Mouse (Mus musculus): ENCODE measurements around the gene Shbg. TPM values are rescaled to one million over a fixed set of nuclear protein-coding genes. Genes with fewer than 3 reads are reported as not detected.
"Not testable (repeated sequence)": the region's sequence is repeated elsewhere in the genome, so short reads cannot be mapped to it uniquely, and the experiment has no call there.

Gene Shbg
- polyA plus RNA-seq, 1 experiment: not detected

DNA sequence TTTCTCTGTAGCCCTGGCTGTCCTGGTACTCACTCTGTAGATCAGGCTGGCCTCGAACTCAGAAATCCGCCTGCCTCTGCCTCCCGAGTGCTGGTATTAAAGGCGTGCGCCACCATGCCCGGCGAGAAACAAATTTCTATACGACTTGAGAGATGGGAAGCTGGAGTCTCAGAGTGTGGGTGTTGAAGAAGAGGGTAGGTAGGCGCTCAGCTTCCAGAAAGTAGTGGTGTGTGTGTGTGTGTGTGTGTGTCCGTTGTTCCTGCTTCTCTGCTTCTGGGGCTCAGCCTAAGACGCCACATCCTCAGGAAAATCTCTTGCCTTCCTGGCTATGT is 3.5 kb downstream of the Shbg start:
- H3K4me1 ChIP-seq (ENCODE audit: control insufficient read depth, insufficient read depth, insufficient read length, low read length); H3K27ac ChIP-seq (replicated peaks; ENCODE audit: low read depth, low read length): not testable (repeated sequence)
- peak overlapping the region; percentile 17 for H3K4me3 ChIP-seq (ENCODE audit: insufficient read depth, low read depth, low read length)

DNA sequence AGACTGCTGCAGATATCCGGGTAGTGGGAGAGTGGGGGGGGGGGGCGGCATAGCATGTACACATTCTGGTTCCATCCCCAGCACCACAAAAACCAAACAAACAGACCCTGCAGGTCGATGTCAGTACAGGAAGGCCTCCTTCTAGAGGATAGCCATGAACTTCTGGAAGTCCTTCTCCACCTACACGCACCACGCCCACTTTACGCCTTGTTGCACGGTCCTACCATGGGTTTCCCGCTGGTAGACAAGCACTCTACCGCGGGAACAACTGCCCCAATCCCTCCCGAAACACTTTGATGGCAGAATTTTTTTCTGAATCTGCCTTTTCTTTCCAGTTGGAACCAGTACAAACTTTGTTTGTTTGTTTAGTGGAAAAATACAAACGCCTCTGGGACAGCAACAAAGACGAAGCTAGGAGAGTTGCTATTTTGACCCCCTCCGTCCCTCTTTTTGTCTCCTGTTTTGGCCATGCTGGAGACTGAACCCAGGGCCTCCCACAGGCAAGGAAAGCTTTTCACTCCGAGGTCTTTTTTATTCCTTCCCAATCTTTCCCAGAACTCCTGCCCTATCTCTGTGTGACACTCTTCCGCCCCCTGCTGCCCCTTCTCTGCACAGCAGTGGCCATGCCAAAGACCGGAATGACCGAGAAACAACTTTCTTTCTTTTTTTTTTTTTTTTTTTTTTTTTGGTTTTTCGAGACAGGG is 4.0 kb downstream of the Shbg start:
- H3K27ac ChIP-seq (replicated peaks; ENCODE audit: low read depth, low read length): no peak overlapping the region
- peak overlapping the region; percentile 8; the same call in 1 of the 2 replicates for H3K4me3 ChIP-seq (ENCODE audit: insufficient read depth, low read depth, low read length)
- H3K4me1 ChIP-seq (ENCODE audit: control insufficient read depth, insufficient read depth, insufficient read length, low read length): no peaks in the 10 kb centered on the region

DNA sequence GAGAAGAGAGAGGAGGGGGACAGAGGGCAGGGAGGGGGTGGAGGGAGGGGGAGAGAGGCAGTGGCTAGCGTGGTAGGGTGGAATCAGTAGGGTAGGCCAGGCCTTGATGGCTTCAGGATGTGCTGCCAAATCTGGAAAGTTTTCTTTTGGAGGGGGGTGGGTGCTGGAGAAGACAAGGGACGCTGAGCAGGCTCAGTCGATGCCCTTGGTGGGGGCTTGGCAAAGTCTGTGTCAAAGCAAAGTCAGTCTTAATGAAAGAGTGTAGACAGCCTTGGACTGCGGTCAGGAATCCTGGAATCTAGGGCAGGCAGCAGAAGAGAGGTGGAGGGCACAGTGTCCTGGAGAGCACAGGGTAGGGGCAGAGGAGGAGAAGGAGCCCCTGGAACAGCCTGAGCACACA is 6.8 kb downstream of the Shbg start:
- Histone ChIP-seq H3K4me1 (ENCODE audit: control insufficient read depth, insufficient read depth, insufficient read length, low read length) (no peaks in the 10 kb centered on the region), H3K27ac (replicated peaks; ENCODE audit: low read depth, low read length) (no peak overlapping the region), H3K4me3 (ENCODE audit: insufficient read depth, low read depth, low read length) (no peak overlapping the region)

DNA sequence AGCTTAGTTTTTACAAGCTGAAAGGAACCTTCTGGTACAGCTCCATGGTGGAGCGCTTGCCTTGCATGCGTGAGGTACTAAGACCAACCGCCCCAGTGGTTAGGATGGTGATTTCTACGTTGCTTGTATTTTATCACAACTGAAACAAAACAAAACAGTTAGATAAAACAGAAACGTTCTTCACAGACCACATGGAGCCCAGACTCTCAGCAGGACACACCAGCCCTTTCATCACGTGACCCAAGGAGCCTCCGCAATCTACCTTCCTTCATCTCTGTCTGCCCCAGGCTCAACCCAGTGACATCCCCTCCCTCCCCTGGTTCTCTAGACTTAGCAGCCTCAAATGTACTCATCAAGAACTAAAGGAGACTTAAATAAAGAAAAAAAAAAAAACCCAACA is 8.3 kb downstream of the Shbg start:
- H3K4me3 ChIP-seq (ENCODE audit: insufficient read depth, low read depth, low read length): no peak overlapping the region
- H3K4me1 ChIP-seq (ENCODE audit: control insufficient read depth, insufficient read depth, insufficient read length, low read length): no peaks in the 10 kb centered on the region
- no peak overlapping the region for H3K27ac ChIP-seq (replicated peaks; ENCODE audit: low read depth, low read length)

DNA sequence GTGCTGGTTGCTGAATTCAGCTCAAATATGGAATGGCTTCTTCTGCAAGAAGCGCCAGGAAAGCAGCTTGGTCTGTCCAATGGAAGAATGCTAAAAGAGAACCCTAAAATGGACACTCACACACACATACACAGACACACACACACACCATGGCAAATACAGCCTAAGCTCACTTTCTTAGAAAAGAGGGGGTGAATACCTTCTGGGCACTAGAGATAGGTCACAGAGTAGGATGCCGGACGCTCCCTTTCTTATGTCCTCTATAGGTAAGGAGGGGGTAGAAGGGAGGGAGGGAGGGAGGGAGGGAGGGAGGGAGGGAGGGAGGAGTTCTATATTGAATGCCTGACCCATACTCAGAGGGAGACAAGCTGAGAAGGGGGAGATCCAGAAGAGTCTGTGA is 9.2 kb downstream of the Shbg start:
- H3K4me3 ChIP-seq (ENCODE audit: insufficient read depth, low read depth, low read length): no peak overlapping the region

DNA sequence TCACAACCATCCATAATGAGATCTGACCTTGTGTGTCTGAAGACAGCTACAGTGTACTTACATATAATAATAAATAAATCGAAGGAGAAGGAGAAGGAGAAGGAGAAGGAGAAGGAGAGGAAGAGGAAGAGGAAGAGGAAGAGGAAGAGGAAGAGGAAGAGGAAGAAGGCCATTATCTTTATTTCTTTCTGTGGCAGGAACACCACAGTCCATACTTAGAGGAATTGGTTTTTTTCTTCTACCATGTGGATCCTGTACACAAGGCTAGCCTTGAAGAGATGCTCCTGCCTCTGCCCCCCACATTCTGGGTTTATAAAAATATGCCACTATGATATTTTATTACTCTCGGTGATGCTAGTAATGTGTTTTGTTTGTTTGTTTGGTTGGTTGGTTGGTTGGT is 10.9 kb downstream of the Shbg start:
- peaks cover 4% of the 10 kb centered on the region; the same call in 1 of the 2 replicates for H3K4me1 ChIP-seq (ENCODE audit: control insufficient read depth, insufficient read depth, insufficient read length, low read length)
- H3K4me3 ChIP-seq (ENCODE audit: insufficient read depth, low read depth, low read length): no peak overlapping the region
- no peak overlapping the region for H3K27ac ChIP-seq (replicated peaks; ENCODE audit: low read depth, low read length)

More for the DNA sequence above, 9.2 kb downstream of the Shbg start:
- H3K27ac ChIP-seq (replicated peaks; ENCODE audit: low read depth, low read length): no peak overlapping the region
- no peaks in the 10 kb centered on the region for H3K4me1 ChIP-seq (ENCODE audit: control insufficient read depth, insufficient read depth, insufficient read length, low read length)

DNA sequence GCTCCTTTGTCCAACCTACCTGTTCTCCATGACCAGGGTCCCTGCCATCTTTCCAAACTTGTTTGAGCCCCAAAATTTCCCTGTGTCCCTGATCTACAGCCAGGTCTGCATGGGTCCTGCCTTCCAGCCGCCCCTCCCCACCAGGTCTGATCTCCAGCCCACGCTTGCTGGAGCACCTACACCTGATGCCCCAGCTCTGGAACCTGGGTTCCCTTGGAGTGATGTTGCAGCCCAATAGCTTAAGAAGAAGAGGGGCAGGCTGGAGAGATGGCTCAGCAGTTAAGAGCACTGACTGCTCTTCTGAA is 11.3 kb downstream of the Shbg start:
- Histone ChIP-seq H3K4me1 (ENCODE audit: control insufficient read depth, insufficient read depth, insufficient read length, low read length) (peaks cover 4% of the 10 kb centered on the region; the same call in 1 of the 2 replicates), H3K4me3 (ENCODE audit: insufficient read depth, low read depth, low read length) (peak overlapping the region; percentile 45), H3K27ac (replicated peaks; ENCODE audit: low read depth, low read length) (no peak overlapping the region)

DNA sequence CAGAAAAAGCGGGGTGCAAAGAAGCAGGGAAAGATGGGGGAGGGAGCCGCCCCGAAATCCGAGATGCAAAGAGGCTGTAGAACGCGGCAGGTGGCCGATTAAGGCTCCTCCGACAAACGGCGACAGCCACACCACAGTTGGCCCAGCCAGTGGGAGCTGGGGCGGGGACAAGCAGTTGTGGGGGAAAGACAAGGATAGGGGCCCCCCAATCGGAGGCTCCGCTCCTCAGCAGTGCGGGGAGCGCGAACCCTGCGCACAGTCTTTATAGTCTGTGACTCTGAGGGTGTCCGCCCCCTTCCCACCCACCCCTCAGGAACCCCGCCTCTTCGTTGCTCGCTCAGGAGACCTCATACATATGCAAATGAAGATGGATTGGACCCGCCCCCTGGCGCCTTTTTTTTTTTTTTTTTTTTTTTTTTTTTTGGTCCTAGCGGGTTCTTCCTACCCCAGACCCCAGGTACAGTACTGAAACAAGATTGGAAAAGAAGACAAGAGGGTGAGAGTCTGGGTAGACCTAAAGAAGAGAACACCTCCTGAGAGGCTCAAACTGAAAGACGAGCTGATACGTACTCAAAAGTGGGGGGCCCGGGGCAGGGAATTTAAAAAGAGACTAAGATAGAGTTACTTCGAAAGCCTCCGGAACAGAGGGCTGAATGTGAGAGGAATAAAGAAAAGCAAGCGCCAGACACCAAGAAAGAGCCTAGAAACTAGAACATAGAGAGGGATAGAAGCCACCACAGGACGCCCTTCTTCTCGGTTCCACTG is 11.8 kb downstream of the Shbg start, which contains the start of gene Atp1b2:
Gene Atp1b2, minus strand, starts transcription at position 217 of the 765 bp plus-strand sequence.
- no peak within 1 kb of the TSS for H3K27ac ChIP-seq (replicated peaks; ENCODE audit: low read depth, low read length)
- peak within 1 kb of the TSS; percentile 70 for H3K4me3 ChIP-seq (ENCODE audit: insufficient read depth, low read depth, low read length)
- H3K4me1 ChIP-seq (ENCODE audit: control insufficient read depth, insufficient read depth, insufficient read length, low read length): peaks cover 4% of the 10 kb centered on the region; the same call in 1 of the 2 replicates

DNA sequence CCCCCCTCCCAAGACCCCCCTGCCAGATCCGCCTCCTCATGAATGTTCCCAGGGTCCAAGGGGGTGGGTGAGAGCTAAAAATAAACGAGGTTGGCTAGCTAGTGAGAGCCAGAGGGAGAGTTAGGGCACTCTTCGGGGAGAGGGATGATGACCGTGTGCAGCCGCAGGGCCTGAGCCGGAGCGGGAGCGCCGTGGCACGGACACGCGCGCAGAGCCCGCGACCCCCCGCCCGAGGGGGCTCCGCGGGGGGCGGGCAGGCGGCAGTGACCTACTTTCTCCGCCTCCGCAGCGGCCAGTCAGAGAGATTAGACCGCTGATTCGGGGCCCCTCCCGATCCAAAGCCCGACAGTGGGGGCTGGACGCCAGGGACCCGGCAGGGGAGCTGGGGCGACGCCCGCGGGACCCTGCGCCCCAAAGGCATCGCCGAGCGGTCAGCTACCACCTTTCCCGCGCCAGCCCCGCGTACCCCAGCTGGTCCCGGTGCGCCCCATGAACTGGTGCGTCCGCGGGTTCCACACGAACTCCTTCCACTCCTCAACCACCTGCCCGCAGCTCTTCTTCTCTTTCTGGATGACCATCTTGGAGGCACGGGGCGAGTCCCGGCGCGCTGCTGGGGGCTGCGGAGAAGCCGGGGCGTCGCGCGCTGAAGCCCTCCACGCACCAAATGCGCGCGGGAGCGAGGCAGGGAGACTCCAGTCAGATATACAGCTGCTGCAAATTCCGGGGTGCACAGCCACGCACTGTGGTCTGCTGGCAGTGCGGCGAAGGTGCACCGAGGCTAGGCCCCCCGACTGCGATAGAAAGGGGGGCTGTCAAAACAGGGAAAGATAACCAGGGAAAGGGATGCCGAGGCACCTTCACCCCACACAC is 12.7 kb downstream of the Shbg start:
- H3K27ac ChIP-seq (replicated peaks; ENCODE audit: low read depth, low read length): no peak overlapping the region
- H3K4me3 ChIP-seq (ENCODE audit: insufficient read depth, low read depth, low read length): peak overlapping the region; percentile 70
- H3K4me1 ChIP-seq (ENCODE audit: control insufficient read depth, insufficient read depth, insufficient read length, low read length): peaks cover 4% of the 10 kb centered on the region; the same call in 1 of the 2 replicates

DNA sequence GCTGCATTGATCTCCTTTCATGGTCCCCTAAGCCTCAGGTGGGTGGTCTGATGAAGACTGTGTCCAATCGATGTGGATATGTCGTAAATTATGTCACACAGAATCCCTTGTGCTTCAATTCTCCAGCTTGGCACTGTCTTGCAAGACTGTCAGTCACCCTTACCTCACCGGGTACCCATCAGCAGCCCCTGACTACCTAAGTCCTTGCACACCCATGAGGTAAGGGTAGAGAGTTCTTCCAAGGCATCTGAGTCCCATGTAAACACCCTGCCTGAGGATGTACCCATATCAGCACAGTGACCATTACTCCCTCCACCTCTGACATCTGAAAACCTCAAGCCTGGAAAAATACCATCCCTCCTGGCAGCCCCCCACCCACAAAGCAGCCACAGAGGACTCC is 13.4 kb downstream of the Shbg start:
- Histone ChIP-seq H3K4me1 (ENCODE audit: control insufficient read depth, insufficient read depth, insufficient read length, low read length) (peaks cover 4% of the 10 kb centered on the region; the same call in 1 of the 2 replicates), H3K27ac (replicated peaks; ENCODE audit: low read depth, low read length) (no peak overlapping the region), H3K4me3 (ENCODE audit: insufficient read depth, low read depth, low read length) (peak overlapping the region; percentile 25)

DNA sequence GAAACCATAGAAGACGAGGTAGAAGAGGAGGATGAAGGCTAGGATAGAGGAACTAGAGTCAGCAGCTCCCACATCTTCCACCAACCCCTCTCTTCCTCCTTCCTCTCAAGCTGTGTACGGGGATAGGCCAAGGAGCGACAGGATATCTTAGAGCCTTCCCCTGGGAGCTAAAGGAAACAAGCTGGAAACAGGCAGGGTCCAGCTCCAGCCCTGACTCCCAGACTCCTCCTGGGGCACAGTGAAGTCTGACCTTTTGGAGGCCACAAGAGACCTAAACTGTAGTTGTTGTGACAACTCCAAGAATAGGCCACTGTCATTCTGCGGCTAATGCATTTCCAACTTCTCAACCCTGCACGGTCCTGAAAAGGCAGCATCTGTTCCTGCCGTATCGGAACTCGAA is 14.2 kb downstream of the Shbg start:
- Histone ChIP-seq H3K27ac (replicated peaks; ENCODE audit: low read depth, low read length) (0 out of 2 replicates have a peak overlapping the region, but pooled peaks have one; percentile 46), H3K4me1 (ENCODE audit: control insufficient read depth, insufficient read depth, insufficient read length, low read length) (peaks cover 4% of the 10 kb centered on the region; the same call in 1 of the 2 replicates), H3K4me3 (ENCODE audit: insufficient read depth, low read depth, low read length) (peak overlapping the region; percentile 27)

DNA sequence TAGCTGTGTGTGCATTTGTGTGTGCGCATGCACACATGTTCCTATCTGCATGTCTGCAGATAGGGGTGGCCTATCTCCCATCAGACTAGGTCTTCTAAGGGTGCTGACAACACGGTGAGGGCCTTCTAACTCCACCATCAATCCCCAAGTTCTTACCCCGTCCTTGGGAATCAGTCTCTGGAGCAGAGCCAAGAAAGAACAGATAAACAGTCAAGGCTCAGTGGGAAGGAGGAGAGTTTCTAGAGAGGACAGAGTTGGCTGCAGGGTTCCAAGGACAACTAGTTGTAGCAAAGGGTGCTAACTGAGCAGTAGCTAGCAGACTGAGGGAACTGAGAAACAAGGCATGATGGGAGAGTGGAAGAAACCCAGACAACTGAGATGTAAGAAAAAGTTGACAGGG is 15.9 kb downstream of the Shbg start:
- Histone ChIP-seq H3K4me3 (ENCODE audit: insufficient read depth, low read depth, low read length) (no peak overlapping the region), H3K4me1 (ENCODE audit: control insufficient read depth, insufficient read depth, insufficient read length, low read length) (peaks cover 4% of the 10 kb centered on the region; the same call in 1 of the 2 replicates)

DNA sequence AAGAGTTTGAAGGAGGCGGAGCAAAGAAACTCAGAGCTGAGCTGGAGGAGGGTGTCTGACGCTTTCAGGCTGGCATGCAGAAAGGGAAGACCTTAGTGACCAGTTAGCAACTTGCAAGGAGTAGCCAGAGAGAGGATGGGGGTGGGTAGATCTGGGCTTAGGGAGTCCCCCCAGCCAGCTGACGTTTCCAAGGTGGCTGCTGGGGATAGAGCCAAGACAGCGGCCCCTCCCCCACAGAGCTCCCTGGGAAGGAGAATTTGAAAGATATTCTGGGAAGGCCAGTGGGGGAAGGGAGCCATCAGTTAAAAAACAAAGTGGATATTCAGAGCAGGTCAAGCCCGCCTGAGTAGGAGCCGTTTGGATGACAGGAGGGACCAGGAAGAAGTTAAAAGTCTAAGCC is 17.6 kb downstream of the Shbg start:
- Histone ChIP-seq H3K4me1 (ENCODE audit: control insufficient read depth, insufficient read depth, insufficient read length, low read length) (peaks cover 4% of the 10 kb centered on the region; the same call in 1 of the 2 replicates), H3K27ac (replicated peaks; ENCODE audit: low read depth, low read length) (no peak overlapping the region), H3K4me3 (ENCODE audit: insufficient read depth, low read depth, low read length) (no peak overlapping the region)

More for the DNA sequence above, 15.9 kb downstream of the Shbg start:
- no peak overlapping the region for H3K27ac ChIP-seq (replicated peaks; ENCODE audit: low read depth, low read length)

DNA sequence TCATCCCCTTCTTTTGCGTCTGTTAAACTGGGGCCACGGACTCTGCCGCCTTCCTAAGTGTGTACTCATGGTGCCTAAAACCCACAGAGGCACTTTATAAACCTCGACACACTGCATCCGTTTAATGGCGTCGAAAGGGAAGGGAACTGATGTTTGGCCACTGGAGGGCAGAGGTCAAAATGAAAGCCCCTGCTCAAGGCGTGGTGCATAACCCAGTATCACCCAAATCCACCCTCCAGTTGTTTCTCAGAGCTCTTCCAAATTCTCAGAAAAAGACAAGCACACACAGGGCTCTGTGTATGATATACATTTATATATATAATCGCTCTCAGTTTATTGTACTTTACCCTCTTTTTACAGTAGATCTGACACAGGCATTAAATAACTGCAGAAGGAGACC is 18.3 kb downstream of the Shbg start:
- H3K27ac ChIP-seq (replicated peaks; ENCODE audit: low read depth, low read length): no peak overlapping the region
- no peak overlapping the region for H3K4me3 ChIP-seq (ENCODE audit: insufficient read depth, low read depth, low read length)
- peaks cover 4% of the 10 kb centered on the region; the same call in 1 of the 2 replicates for H3K4me1 ChIP-seq (ENCODE audit: control insufficient read depth, insufficient read depth, insufficient read length, low read length)

DNA sequence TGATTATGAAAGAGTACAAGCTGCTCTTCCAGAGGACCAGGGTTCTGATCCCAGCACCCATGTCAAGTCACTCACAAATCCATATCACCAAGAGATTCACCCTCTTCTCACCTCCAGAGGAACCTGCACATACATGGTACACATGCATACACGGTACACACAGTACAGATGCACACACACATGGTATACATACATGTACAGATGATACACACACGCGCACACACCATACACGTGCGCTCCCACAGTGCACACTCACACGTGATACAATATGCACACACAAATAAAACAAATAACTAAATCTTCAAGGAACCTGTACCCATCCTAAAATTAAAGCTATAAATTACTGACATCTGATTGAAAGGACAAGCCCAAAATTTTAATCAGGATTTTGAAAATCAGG is 22.9 kb downstream of the Shbg start:
- H3K4me3 ChIP-seq (ENCODE audit: insufficient read depth, low read depth, low read length): no peak overlapping the region
- H3K4me1 ChIP-seq (ENCODE audit: control insufficient read depth, insufficient read depth, insufficient read length, low read length): no peaks in the 10 kb centered on the region
- H3K27ac ChIP-seq (replicated peaks; ENCODE audit: low read depth, low read length): no peak overlapping the region
